Mouse (Mus musculus) liver, embryonic 12.5 days (tissue): Measurements from ENCODE around the gene Ifi206. TPM values are rescaled to one million over a fixed set of nuclear protein-coding genes. Genes with fewer than 3 reads are reported as not detected.
A peak's percentile ranks its signal among the peaks of the same experiment; 100 is the strongest.
"Not testable (repeated sequence)": the region's sequence is repeated elsewhere in the genome, so short reads cannot be mapped to it uniquely, and the experiment has no call there.

Source experiments
- ATAC-seq: fragments of 200-750 bp; cut with Nextera tagmentation; 2 replicates; pipeline ENCODE4 v1.8.0; 2017; ENCODE audit warnings: moderate number of reproducible peaks, mild to moderate bottlenecking, moderate library complexity
- H3K27ac ChIP-seq: fragments of 300-500 bp; sonication (generic); 2 replicates; pipeline ENCODE4 v1.5.1; 2016; ENCODE audit warnings: mild to moderate bottlenecking
- H3K27me3 ChIP-seq: fragments of 300-500 bp; sonication (generic); replicated peaks from 2 replicates; pipeline ENCODE4 v1.6.1; 2016; ENCODE audit warnings: mild to moderate bottlenecking, moderate library complexity
- H3K36me3 ChIP-seq: fragments of 300-500 bp; sonication (generic); 2 replicates; pipeline ENCODE4 v1.6.1; 2016; ENCODE audit warnings: mild to moderate bottlenecking, moderate library complexity
- H3K4me1 ChIP-seq: fragments of 300-500 bp; sonication (generic); 2 replicates; pipeline ENCODE4 v1.6.1; 2016
- H3K4me2 ChIP-seq: fragments of 300-500 bp; sonication (generic); 2 replicates; pipeline ENCODE4 v1.6.1; 2016; ENCODE audit warnings: mild to moderate bottlenecking, moderate library complexity
- H3K4me3 ChIP-seq: fragments of 300-500 bp; sonication (generic); 2 replicates; pipeline ENCODE4 v1.5.1; 2016; ENCODE audit warnings: mild to moderate bottlenecking, moderate library complexity
- H3K9ac ChIP-seq: fragments of 300-500 bp; sonication (generic); 2 replicates; pipeline ENCODE4 v1.6.1; 2016; ENCODE audit warnings: mild to moderate bottlenecking, moderate library complexity
- H3K9me3 ChIP-seq: fragments of 300-500 bp; sonication (generic); replicated peaks from 2 replicates; pipeline ENCODE4 v1.6.1; 2016; ENCODE audit warnings: mild to moderate bottlenecking, moderate library complexity
- WGBS: fragments of 180-500 bp; shearing (Covaris S2); methylation state at CpG from one replicate; pipeline ENCODE4 v1.1.7; 2016; ENCODE audit not compliant: insufficient replicate concordance; 5-methylcytosine and 5-hydroxymethylcytosine counted together
- polyA plus RNA-seq: library from polyadenylated mRNA; unstranded; fragments of >200 nt; fragmentation: Nextera tagmentation; extraction: Ambion mirVana; gene quantifications from 2 replicates; pipeline ENCODE4 v1.2.1, GENCODE M21; 2016

Gene Ifi206
- polyA plus RNA-seq, result 0.04 and 0.35 TPM in 2 replicates

DNA sequence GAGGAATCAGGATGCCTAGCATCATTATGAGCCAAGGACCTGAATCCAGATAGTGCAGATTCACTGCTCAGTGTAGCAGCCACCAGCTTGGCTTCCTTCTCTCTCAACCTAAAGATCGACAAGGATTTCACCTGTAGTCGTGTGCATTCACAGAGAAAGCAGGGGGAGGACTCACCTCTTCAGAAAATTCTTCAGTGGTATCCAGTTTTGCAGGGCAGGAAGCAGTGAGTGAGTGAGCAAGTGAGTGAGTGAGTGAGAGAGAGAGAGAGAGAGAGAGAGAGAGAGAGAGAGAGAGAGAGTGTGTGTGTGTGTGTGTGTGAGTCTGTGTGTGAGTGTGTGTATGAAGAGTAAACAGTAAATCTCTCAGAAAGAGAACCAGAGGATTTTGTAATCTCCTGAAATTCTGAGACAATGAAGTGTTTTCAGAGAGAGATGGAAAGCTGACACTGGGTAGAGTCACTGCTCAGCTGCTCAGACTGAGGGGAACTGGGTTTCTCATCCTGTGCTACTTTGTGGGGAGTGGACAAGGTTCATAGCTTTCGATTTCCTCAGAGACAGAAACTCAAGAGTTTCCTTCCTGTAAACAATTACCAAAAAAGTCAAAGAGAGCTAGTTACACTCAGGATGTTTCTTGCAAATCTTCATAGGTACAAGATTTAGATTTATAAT, at the start of gene Ifi206:
Ifi206 (minus strand) TSS at position 230 of the 669 bp plus-strand sequence.
- not testable (repeated sequence) for H3K9ac ChIP-seq, H3K36me3 ChIP-seq, ATAC-seq, H3K27me3 ChIP-seq, H3K4me1 ChIP-seq, H3K9me3 ChIP-seq, H3K4me3 ChIP-seq, H3K4me2 ChIP-seq, H3K27ac ChIP-seq
- 43% methylated on average over 3 of the region's 3 CpGs for WGBS

DNA sequence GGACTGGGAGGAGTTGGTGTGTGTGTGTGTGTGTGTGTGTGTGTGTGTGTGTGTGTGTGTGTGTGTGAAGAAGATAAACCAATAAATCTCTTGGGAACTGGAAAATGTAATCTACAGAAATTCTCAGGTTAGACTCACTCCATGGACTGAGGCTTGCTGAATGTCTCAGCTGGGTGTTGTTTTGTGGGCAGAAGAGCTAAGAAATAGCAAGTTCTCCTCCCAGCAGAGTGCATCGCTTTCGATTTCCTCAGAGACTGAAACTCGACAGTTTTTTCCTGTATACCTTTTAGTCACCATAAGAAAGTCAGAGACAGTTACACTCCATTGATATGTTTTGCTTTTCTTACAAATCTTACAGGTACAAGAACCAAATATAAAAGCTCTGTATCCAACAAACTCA, 45.0 kb upstream of the Ifi206 start, which contains the start of gene Ifi214:
Ifi214 (minus strand) TSS at position 167 of the 400 bp plus-strand sequence.
- H3K36me3 ChIP-seq, H3K27ac ChIP-seq, H3K4me1 ChIP-seq, H3K9me3 ChIP-seq, H3K9ac ChIP-seq, H3K27me3 ChIP-seq, H3K4me2 ChIP-seq, ATAC-seq, H3K4me3 ChIP-seq: not testable (repeated sequence)
- WGBS, result 67% methylated on average over 3 of the region's 3 CpGs

- no peaks in the 10 kb centered on the region for H3K9me3 ChIP-seq
- no peaks in the 10 kb centered on the region for H3K36me3 ChIP-seq
- H3K4me1 ChIP-seq, result no peaks in the 10 kb centered on the region
- no peak overlapping the region for H3K27ac ChIP-seq
- H3K4me3 ChIP-seq, result no peak overlapping the region
- no peak overlapping the region for H3K4me2 ChIP-seq
- H3K27me3 ChIP-seq, result no peaks in the 10 kb centered on the region
- no peak overlapping the region for H3K9ac ChIP-seq
- no peak for ATAC-seq
Measured at GRCm38 (mm10) chr1:173521452-173521851, 30.6 kb upstream of the Ifi206 start.

DNA sequence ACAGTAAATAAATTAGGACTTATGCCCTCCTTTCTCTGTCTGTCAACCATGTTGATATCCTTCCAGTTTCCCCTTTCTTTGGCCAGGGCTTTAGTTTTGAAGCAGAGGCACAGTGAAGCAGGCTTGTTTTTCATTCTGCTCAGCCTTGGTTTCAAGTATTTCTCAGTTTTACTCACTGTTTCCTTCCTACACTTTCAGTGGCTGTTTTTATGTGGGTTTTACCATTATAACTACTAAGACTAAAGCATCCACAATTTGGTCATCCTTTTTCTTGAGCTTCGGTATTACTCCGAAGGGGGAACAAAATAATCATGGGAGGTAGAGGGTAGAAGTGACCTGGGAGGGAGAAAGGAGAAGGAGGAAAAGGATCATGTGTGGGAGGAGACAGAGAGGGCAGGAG, 19.8 kb upstream of the Ifi206 start:
- ATAC-seq, H3K4me2 ChIP-seq, H3K36me3 ChIP-seq, H3K4me3 ChIP-seq, H3K27me3 ChIP-seq, H3K4me1 ChIP-seq, H3K27ac ChIP-seq, H3K9ac ChIP-seq, H3K9me3 ChIP-seq: not testable (repeated sequence)
- 69% methylated on average over 2 of the region's 2 CpGs for WGBS

- not testable (repeated sequence) for H3K27ac ChIP-seq, H3K36me3 ChIP-seq, H3K4me2 ChIP-seq, H3K4me1 ChIP-seq, ATAC-seq, H3K9me3 ChIP-seq, H3K27me3 ChIP-seq, H3K9ac ChIP-seq, H3K4me3 ChIP-seq
Measured at GRCm38 (mm10) chr1:173491483-173491882, 642 bp upstream of the Ifi206 start.

- not testable (repeated sequence) for H3K36me3 ChIP-seq, H3K9ac ChIP-seq, H3K27ac ChIP-seq, H3K4me3 ChIP-seq, H3K27me3 ChIP-seq, H3K9me3 ChIP-seq, H3K4me1 ChIP-seq, H3K4me2 ChIP-seq, ATAC-seq
- 64% methylated on average over 3 of the region's 3 CpGs for WGBS
Measured at GRCm38 (mm10) chr1:173481182-173481574, 9.7 kb downstream of the Ifi206 start.

DNA sequence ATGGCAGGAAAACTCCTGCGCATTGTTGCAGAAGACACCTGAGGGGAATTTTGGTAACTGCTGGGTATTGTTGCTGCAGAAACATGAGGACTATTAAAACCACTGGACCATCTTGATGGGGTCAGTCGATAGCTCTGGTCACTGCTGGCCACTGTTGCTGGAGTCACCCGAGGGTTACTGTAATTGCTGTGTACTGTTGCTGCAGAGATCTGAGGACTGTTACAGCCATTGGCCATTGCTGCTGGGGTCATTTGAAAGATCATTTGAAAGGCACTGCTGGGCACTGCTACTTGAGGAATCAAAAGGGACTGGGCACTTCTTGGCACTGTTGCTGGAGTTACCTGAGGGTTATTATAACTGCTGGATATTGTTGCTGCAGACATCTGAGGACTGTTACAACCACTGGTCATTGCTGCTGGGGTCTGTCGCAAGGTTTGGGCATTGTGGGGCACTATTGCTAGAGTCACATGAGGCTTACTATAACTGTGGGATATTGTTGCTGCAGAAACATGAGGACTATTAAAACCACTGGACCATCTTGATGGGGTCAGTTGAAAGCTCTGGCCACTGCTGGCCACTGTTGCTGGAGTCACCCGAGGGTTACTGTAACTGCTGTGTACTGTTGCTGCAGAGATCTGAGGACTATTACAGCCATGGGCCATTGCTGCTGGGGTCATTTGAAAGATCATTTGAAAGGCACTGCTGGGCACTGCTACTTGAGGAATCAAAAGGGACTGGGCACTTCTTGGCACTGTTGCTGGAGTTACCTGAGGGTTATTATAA, 10.3 kb downstream of the Ifi206 start:
- not testable (repeated sequence) for H3K4me3 ChIP-seq, H3K9ac ChIP-seq, H3K9me3 ChIP-seq, H3K27ac ChIP-seq, ATAC-seq, H3K36me3 ChIP-seq, H3K4me1 ChIP-seq, H3K27me3 ChIP-seq, H3K4me2 ChIP-seq
- WGBS, result 61% methylated on average over 5 of the region's 5 CpGs

DNA sequence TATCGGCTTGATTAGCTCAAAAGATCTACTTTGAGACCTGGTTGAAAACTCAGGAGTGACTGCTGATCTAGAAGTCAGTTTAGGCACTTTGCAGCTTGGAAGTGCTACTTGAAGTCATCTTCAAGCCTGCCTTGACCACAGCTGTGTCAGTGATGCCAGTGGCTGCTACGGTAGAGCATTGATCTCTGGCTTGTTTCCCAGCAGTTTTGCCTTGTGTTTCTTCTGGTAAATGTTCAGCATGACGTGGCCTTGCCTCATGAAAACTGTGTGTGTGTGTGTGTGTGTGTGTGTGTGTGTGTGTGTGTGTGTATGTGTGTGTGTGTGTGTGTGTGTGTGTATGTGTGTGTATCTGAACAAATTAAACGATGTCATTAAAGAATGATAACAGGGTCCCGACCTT, 34.1 kb downstream of the Ifi206 start:
- Histone ChIP-seq H3K36me3 (no peaks in the 10 kb centered on the region), H3K9me3 (no peaks in the 10 kb centered on the region), H3K9ac (no peak overlapping the region), H3K27ac (no peak overlapping the region), H3K27me3 (no peaks in the 10 kb centered on the region), H3K4me1 (no peaks in the 10 kb centered on the region), H3K4me3 (no peak overlapping the region), H3K4me2 (no peak overlapping the region)
- ATAC-seq, result no peak
- WGBS, result 82% methylated on average over 5 of the region's 5 CpGs

GRCm38 (mm10) chr1:173456139-173456754, 34.6 kb downstream of the Ifi206 start:
- peak; percentile 61; the same call in 1 of the 2 replicates for ATAC-seq
- H3K36me3 ChIP-seq, result no peaks in the 10 kb centered on the region
- H3K9ac ChIP-seq, result no peak overlapping the region
- H3K9me3 ChIP-seq, result no peaks in the 10 kb centered on the region
- H3K4me3 ChIP-seq, result no peak overlapping the region
- H3K27ac ChIP-seq, result no peak overlapping the region
- 50% methylated on average over 7 of the region's 7 CpGs for WGBS
- no peak overlapping the region for H3K4me2 ChIP-seq
- no peaks in the 10 kb centered on the region for H3K4me1 ChIP-seq
- no peaks in the 10 kb centered on the region for H3K27me3 ChIP-seq

DNA sequence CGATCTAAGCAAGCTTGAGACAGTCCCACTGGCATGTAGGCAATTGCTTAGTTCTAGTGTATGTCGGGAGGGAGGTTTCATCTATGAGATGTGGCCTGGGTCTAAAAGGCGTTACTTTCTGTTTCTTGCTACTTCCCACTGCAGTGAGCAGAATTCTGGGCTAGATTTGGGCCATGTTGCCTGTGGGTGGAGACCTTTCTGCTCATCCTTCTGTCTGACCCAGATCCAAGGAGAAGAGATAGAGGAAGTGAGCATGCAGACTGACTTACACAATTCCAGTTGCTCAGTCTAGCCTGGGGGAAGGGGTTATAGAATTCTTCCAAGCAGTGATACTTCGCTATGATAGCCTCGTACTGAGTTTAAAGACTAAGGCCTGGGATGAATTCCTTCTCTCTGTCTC, 39.2 kb downstream of the Ifi206 start:
- Histone ChIP-seq H3K4me1 (no peaks in the 10 kb centered on the region), H3K4me3 (no peak overlapping the region), H3K27ac (no peak overlapping the region), H3K9ac (no peak overlapping the region), H3K4me2 (no peak overlapping the region), H3K36me3 (no peaks in the 10 kb centered on the region), H3K27me3 (no peaks in the 10 kb centered on the region), H3K9me3 (no peaks in the 10 kb centered on the region)
- 75% methylated on average over 5 of the region's 5 CpGs for WGBS
- no peak for ATAC-seq

DNA sequence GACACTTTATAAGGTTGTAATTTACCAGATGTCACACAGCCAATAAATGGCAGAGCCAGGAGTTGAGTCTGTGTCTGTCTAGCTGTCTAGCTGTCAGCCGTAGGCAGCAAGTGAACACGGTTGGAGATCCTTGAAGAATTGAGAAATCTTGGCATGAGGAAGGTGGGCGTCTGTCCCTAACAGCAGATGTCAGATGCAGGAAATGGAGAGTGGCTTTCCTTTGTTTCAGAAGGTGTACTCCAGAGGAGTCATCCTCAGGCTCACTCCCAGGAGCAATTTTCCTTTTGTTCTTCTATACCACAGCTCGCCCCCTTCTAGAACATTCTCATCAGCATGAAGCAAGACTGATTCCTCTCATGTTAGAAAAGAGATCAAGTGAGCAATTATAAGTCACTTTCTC, 40.2 kb downstream of the Ifi206 start:
- ATAC-seq, result no peak
- Histone ChIP-seq H3K4me2 (no peak overlapping the region), H3K4me1 (no peaks in the 10 kb centered on the region), H3K9me3 (no peaks in the 10 kb centered on the region), H3K27ac (no peak overlapping the region), H3K36me3 (no peaks in the 10 kb centered on the region), H3K4me3 (no peak overlapping the region), H3K9ac (no peak overlapping the region), H3K27me3 (no peaks in the 10 kb centered on the region)
- WGBS, result 78% methylated on average over 4 of the region's 4 CpGs

GRCm38 (mm10) chr1:173447067-173447466, 43.8 kb downstream of the Ifi206 start:
- no peak overlapping the region for H3K4me3 ChIP-seq
- H3K9me3 ChIP-seq, result no peaks in the 10 kb centered on the region
- H3K4me1 ChIP-seq, result no peaks in the 10 kb centered on the region
- no peaks in the 10 kb centered on the region for H3K36me3 ChIP-seq
- ATAC-seq, result no peak
- H3K27me3 ChIP-seq, result no peaks in the 10 kb centered on the region
- 52% methylated on average over 4 of the region's 4 CpGs for WGBS
- H3K27ac ChIP-seq, result no peak overlapping the region
- no peak overlapping the region for H3K9ac ChIP-seq
- H3K4me2 ChIP-seq, result no peak overlapping the region
